Mouse (Mus musculus) intestine, embryonic 16.5 days (tissue): ENCODE measurements around the gene Efcc1. TPM values are rescaled to one million over a fixed set of nuclear protein-coding genes. Genes with fewer than 3 reads are reported as not detected.
A peak's percentile ranks its signal among the peaks of the same experiment; 100 is the strongest.

Experiments used
- ATAC-seq: fragments of 200-750 bp; cut with Nextera tagmentation; 2 replicates; pipeline ENCODE4 v1.8.0; 2017; ENCODE audit warnings: moderate TSS enrichment, moderate library complexity
- H3K27ac ChIP-seq: fragments of 300-500 bp; sonication (generic); 2 replicates; pipeline ENCODE4 v1.5.1; 2014; ENCODE audit warnings: mild to moderate bottlenecking, low read length
- H3K27me3 ChIP-seq: fragments of 300-500 bp; sonication (generic); replicated peaks from 2 replicates; pipeline ENCODE4 v1.6.1; 2014; ENCODE audit warnings: low read length, control low read depth, mixed read lengths; ENCODE audit not compliant: control insufficient read depth, insufficient read depth
- H3K36me3 ChIP-seq: fragments of 300-500 bp; sonication (generic); 2 replicates; pipeline ENCODE4 v1.6.1; 2014; ENCODE audit warnings: low read length, control low read depth; ENCODE audit not compliant: control insufficient read depth, insufficient read depth
- H3K4me1 ChIP-seq: fragments of 300-500 bp; sonication (generic); 2 replicates; pipeline ENCODE4 v1.6.1; 2014; ENCODE audit warnings: low read length, control low read depth, mixed read lengths; ENCODE audit not compliant: control insufficient read depth, insufficient read depth
- H3K4me2 ChIP-seq: fragments of 300-500 bp; sonication (generic); 2 replicates; pipeline ENCODE4 v1.6.1; 2014; ENCODE audit warnings: low read depth, low read length, control low read depth
- H3K4me3 ChIP-seq: fragments of 300-500 bp; sonication (generic); 2 replicates; pipeline ENCODE4 v1.5.1; 2014; ENCODE audit warnings: mild to moderate bottlenecking, low read length
- H3K9ac ChIP-seq: fragments of 300-500 bp; sonication (generic); 2 replicates; pipeline ENCODE4 v1.6.1; 2014; ENCODE audit warnings: low read depth, low read length
- H3K9me3 ChIP-seq: fragments of 300-500 bp; sonication (generic); 2 replicates; pipeline ENCODE4 v1.6.1; 2016; ENCODE audit warnings: low read length, control low read depth; ENCODE audit not compliant: control insufficient read depth
- WGBS: fragments of 180-500 bp; shearing (Covaris S2); extraction: QIAGEN DNeasy Blood & Tissue Kit; methylation state at CpG from one replicate; pipeline ENCODE4 v1.1.7; 2014; 5-methylcytosine and 5-hydroxymethylcytosine counted together
- polyA plus RNA-seq: library from polyadenylated mRNA; unstranded; fragments of >200 nt; fragmentation: Nextera tagmentation; extraction: Ambion mirVana; gene quantifications from 2 replicates; pipeline ENCODE4 v1.2.1, GENCODE M21; 2015

The Efcc1 gene
- polyA plus RNA-seq, 1 experiment from 2014 or later: 0.73 TPM

GRCm38 (mm10) chr6:87770626-87771025, 40.0 kb downstream of the Efcc1 start:
- no peak overlapping the region for H3K9ac ChIP-seq
- H3K4me2 ChIP-seq: no peak overlapping the region
- no peaks in the 10 kb centered on the region for H3K27me3 ChIP-seq
- 51% methylated on average over 8 of the region's 8 CpGs for WGBS
- H3K4me1 ChIP-seq: no peaks in the 10 kb centered on the region
- H3K4me3 ChIP-seq: no peak overlapping the region
- H3K36me3 ChIP-seq: no peaks in the 10 kb centered on the region
- H3K27ac ChIP-seq: no peak overlapping the region
- ATAC-seq: no peak; the same call in 1 of the 2 replicates
- no peaks in the 10 kb centered on the region for H3K9me3 ChIP-seq

GRCm38 (mm10) chr6:87774466-87774865, 43.8 kb downstream of the Efcc1 start:
- no peak for ATAC-seq
- no peak overlapping the region for H3K4me3 ChIP-seq
- no peaks in the 10 kb centered on the region for H3K27me3 ChIP-seq
- no peak overlapping the region for H3K4me2 ChIP-seq
- H3K27ac ChIP-seq: no peak overlapping the region
- 46% methylated on average over 1 of the region's 1 CpGs for WGBS
- no peaks in the 10 kb centered on the region for H3K9me3 ChIP-seq
- H3K36me3 ChIP-seq: no peaks in the 10 kb centered on the region
- H3K4me1 ChIP-seq: peaks cover 17% of the 10 kb centered on the region
- no peak overlapping the region for H3K9ac ChIP-seq

- Histone ChIP-seq H3K4me1 (peaks cover 17% of the 10 kb centered on the region), H3K4me3 (no peak overlapping the region), H3K9ac (no peak overlapping the region), H3K27ac (no peak overlapping the region), H3K27me3 (no peaks in the 10 kb centered on the region), H3K36me3 (no peaks in the 10 kb centered on the region), H3K4me2 (no peak overlapping the region), H3K9me3 (no peaks in the 10 kb centered on the region)
- no peak for ATAC-seq
- 73% methylated on average over 9 of the region's 9 CpGs for WGBS
These were observed 44.2 kb downstream of the Efcc1 start for GRCm38 (mm10) chr6:87774909-87775308.

- WGBS: 56% methylated on average over 3 of the region's 3 CpGs
- H3K9me3 ChIP-seq: no peaks in the 10 kb centered on the region
- no peaks in the 10 kb centered on the region for H3K27me3 ChIP-seq
- no peak overlapping the region for H3K4me3 ChIP-seq
- no peak overlapping the region for H3K9ac ChIP-seq
- peak; percentile 52 for ATAC-seq
- H3K4me1 ChIP-seq: peaks cover 17% of the 10 kb centered on the region
- H3K4me2 ChIP-seq: no peak overlapping the region
- no peak overlapping the region for H3K27ac ChIP-seq
- H3K36me3 ChIP-seq: no peaks in the 10 kb centered on the region
These were observed 45.0 kb downstream of the Efcc1 start for GRCm38 (mm10) chr6:87775588-87776245.

GRCm38 (mm10) chr6:87776663-87777062, 46.0 kb downstream of the Efcc1 start:
- H3K9ac ChIP-seq: no peak overlapping the region
- no peaks in the 10 kb centered on the region for H3K9me3 ChIP-seq
- H3K27ac ChIP-seq: no peak overlapping the region
- no peak for ATAC-seq
- no peaks in the 10 kb centered on the region for H3K36me3 ChIP-seq
- H3K4me3 ChIP-seq: no peak overlapping the region
- 75% methylated on average over 1 of the region's 1 CpGs for WGBS
- peaks cover 17% of the 10 kb centered on the region for H3K4me1 ChIP-seq
- no peaks in the 10 kb centered on the region for H3K27me3 ChIP-seq
- no peak overlapping the region for H3K4me2 ChIP-seq

- ATAC-seq: 0 out of 2 replicates have a peak, but pooled peaks have one; percentile 24
- Histone ChIP-seq H3K36me3 (no peaks in the 10 kb centered on the region), H3K9me3 (no peaks in the 10 kb centered on the region), H3K4me2 (no peak within 1 kb of the TSS), H3K9ac (peak within 1 kb of the TSS; percentile 29; the same call in 1 of the 2 replicates), H3K4me1 (peaks cover 17% of the 10 kb centered on the region), H3K27me3 (no peaks in the 10 kb centered on the region), H3K27ac (peak within 1 kb of the TSS; percentile 18; the same call in 1 of the 2 replicates), H3K4me3 (no peak within 1 kb of the TSS)
- WGBS: 69% methylated on average over 2 of the region's 2 CpGs
These were observed 47.2 kb downstream of the Efcc1 start, which contains the start of gene Gp9 for GRCm38 (mm10) chr6:87777842-87778241. TSS of gene Gp9 (plus strand) at chr6:87778072.

GRCm38 (mm10) chr6:87778294-87779173, 47.9 kb downstream of the Efcc1 start:
- H3K9me3 ChIP-seq: no peaks in the 10 kb centered on the region
- H3K4me2 ChIP-seq: no peak overlapping the region
- H3K27ac ChIP-seq: peak overlapping the region; percentile 18; the same call in 1 of the 2 replicates
- no peaks in the 10 kb centered on the region for H3K27me3 ChIP-seq
- WGBS: 69% methylated on average over 11 of the region's 11 CpGs
- no peak overlapping the region for H3K4me3 ChIP-seq
- peak; percentile 32 for ATAC-seq
- no peaks in the 10 kb centered on the region for H3K36me3 ChIP-seq
- H3K4me1 ChIP-seq: peaks cover 17% of the 10 kb centered on the region
- H3K9ac ChIP-seq: peak overlapping the region; percentile 29; the same call in 1 of the 2 replicates

- no peak overlapping the region for H3K27ac ChIP-seq
- H3K4me3 ChIP-seq: no peak overlapping the region
- ATAC-seq: peak; percentile 56
- 87% methylated on average over 11 of the region's 11 CpGs for WGBS
- peaks cover 17% of the 10 kb centered on the region for H3K4me1 ChIP-seq
- H3K9ac ChIP-seq: 0 out of 2 replicates have a peak overlapping the region, but pooled peaks have one; percentile 29
- no peaks in the 10 kb centered on the region for H3K27me3 ChIP-seq
- no peak overlapping the region for H3K4me2 ChIP-seq
- H3K36me3 ChIP-seq: no peaks in the 10 kb centered on the region
- no peaks in the 10 kb centered on the region for H3K9me3 ChIP-seq
These were observed 48.8 kb downstream of the Efcc1 start for GRCm38 (mm10) chr6:87779174-87780165.
